Mouse (Mus musculus): ENCODE measurements around the gene Rai14. TPM values are rescaled to one million over a fixed set of nuclear protein-coding genes. Genes with fewer than 3 reads are reported as not detected.

Gene Rai14
- polyA plus RNA-seq, 1 experiment, result 2.2 TPM

GRCm38 (mm10) chr15:10689304-10689703 is 25.1 kb downstream of the Rai14 start:
- peak; percentile 47 for DNase-seq (ENCODE audit: low read depth)

- DNase-seq (ENCODE audit: low read depth), result no peak
Measured at GRCm38 (mm10) chr15:10688686-10689085, 25.7 kb downstream of the Rai14 start.

GRCm38 (mm10) chr15:10687365-10687764 is 27.1 kb downstream of the Rai14 start:
- no peak for DNase-seq (ENCODE audit: low read depth)

- DNase-seq (ENCODE audit: low read depth), result no peak
Measured at GRCm38 (mm10) chr15:10685692-10686430, 28.6 kb downstream of the Rai14 start.

- DNase-seq (ENCODE audit: low read depth), result no peak
Measured at GRCm38 (mm10) chr15:10683687-10684203, 30.7 kb downstream of the Rai14 start.

- no peak for DNase-seq (ENCODE audit: low read depth)
Measured at GRCm38 (mm10) chr15:10680514-10680913, 33.9 kb downstream of the Rai14 start.

GRCm38 (mm10) chr15:10679571-10679970 is 34.9 kb downstream of the Rai14 start:
- no peak for DNase-seq (ENCODE audit: low read depth)

- no peak for DNase-seq (ENCODE audit: low read depth)
Measured at GRCm38 (mm10) chr15:10675801-10676200, 38.6 kb downstream of the Rai14 start.

- DNase-seq (ENCODE audit: low read depth), result no peak
Measured at GRCm38 (mm10) chr15:10672880-10673279, 41.5 kb downstream of the Rai14 start.

- peak; percentile 46 for DNase-seq (ENCODE audit: low read depth)
Measured at GRCm38 (mm10) chr15:10671868-10672267, 42.6 kb downstream of the Rai14 start.

GRCm38 (mm10) chr15:10670107-10670506 is 44.3 kb downstream of the Rai14 start:
- no peak for DNase-seq (ENCODE audit: low read depth)

- DNase-seq (ENCODE audit: low read depth), result no peak
Measured at GRCm38 (mm10) chr15:10668120-10668900, 46.1 kb downstream of the Rai14 start.

GRCm38 (mm10) chr15:10665816-10666215 is 48.6 kb downstream of the Rai14 start:
- DNase-seq (ENCODE audit: low read depth), result no peak

GRCm38 (mm10) chr15:10664529-10664898 is 49.9 kb downstream of the Rai14 start:
- DNase-seq (ENCODE audit: low read depth), result no peak

GRCm38 (mm10) chr15:10663793-10664528 is 50.5 kb downstream of the Rai14 start:
- no peak for DNase-seq (ENCODE audit: low read depth)

GRCm38 (mm10) chr15:10661961-10662606 is 52.3 kb downstream of the Rai14 start:
- no peak for DNase-seq (ENCODE audit: low read depth)

- no peak for DNase-seq (ENCODE audit: low read depth)
Measured at GRCm38 (mm10) chr15:10658803-10659202, 55.6 kb downstream of the Rai14 start.

- no peak for DNase-seq (ENCODE audit: low read depth)
Measured at GRCm38 (mm10) chr15:10656146-10656545, 58.3 kb downstream of the Rai14 start.

- DNase-seq (ENCODE audit: low read depth), result no peak
Measured at GRCm38 (mm10) chr15:10655151-10655905, 59.1 kb downstream of the Rai14 start.

GRCm38 (mm10) chr15:10654696-10655095 is 59.7 kb downstream of the Rai14 start:
- no peak for DNase-seq (ENCODE audit: low read depth)

GRCm38 (mm10) chr15:10652931-10653475 is 61.4 kb downstream of the Rai14 start:
- no peak for DNase-seq (ENCODE audit: low read depth)
